Mouse (Mus musculus) ES-Bruce4 (cell line): ENCODE data around the gene Btg3. TPM values are rescaled to one million over a fixed set of nuclear protein-coding genes. Genes with fewer than 3 reads are reported as not detected.
A peak's percentile ranks its signal among the peaks of the same experiment; 100 is the strongest.

Experiments used
- H3K27ac ChIP-seq: 2 replicates; pipeline ENCODE4 v1.5.1; 2012; ENCODE audit warnings: low read length, inconsistent platforms; ENCODE audit not compliant: insufficient read depth
- H3K27me3 ChIP-seq: 2 replicates; pipeline ENCODE4 v1.6.1; 2012; ENCODE audit warnings: mild to moderate bottlenecking, low read length, inconsistent platforms; ENCODE audit not compliant: control insufficient read depth, poor library complexity, insufficient read depth, severe bottlenecking
- H3K36me3 ChIP-seq: 2 replicates; pipeline ENCODE4 v1.6.1; 2012; ENCODE audit warnings: inconsistent platforms, mild to moderate bottlenecking, low read length, moderate library complexity; ENCODE audit not compliant: control insufficient read depth, poor library complexity, insufficient read depth, severe bottlenecking
- H3K4me1 ChIP-seq: one replicate; pipeline ENCODE4 v1.8.1; 2011; ENCODE audit warnings: low read length; ENCODE audit not compliant: control insufficient read depth, insufficient read depth
- H3K4me3 ChIP-seq: 2 replicates; pipeline ENCODE4 v1.5.1; 2011; ENCODE audit warnings: low read depth, mild to moderate bottlenecking, low read length
- H3K9ac ChIP-seq: 2 replicates; pipeline ENCODE4 v1.6.1; 2012; ENCODE audit warnings: low read depth, mild to moderate bottlenecking, inconsistent platforms; ENCODE audit not compliant: poor library complexity, severe bottlenecking
- H3K9me3 ChIP-seq: replicated peaks from 2 replicates; pipeline ENCODE4 v1.6.1; 2012; ENCODE audit warnings: mild to moderate bottlenecking, low read length, inconsistent platforms; ENCODE audit not compliant: control insufficient read depth, poor library complexity, insufficient read depth, severe bottlenecking
- CTCF ChIP-seq: IDR thresholded peaks from one replicate; pipeline ENCODE4 v1.8.1; 2011; ENCODE audit warnings: low read depth, low read length
- EP300 ChIP-seq: IDR thresholded peaks from 2 replicates; pipeline ENCODE4 v1.6.1; 2011; ENCODE audit warnings: low read depth, low read length; ENCODE audit not compliant: insufficient read depth
- POLR2A ChIP-seq: IDR thresholded peaks from one replicate; pipeline ENCODE4 v1.8.1; 2011; ENCODE audit warnings: low read length; ENCODE audit not compliant: insufficient read depth
- polyA plus RNA-seq: library from polyadenylated mRNA; stranded (reverse); fragments of >200 nt; gene quantifications from 2 replicates; pipeline ENCODE4 v1.2.4, GENCODE M21; 2011; ENCODE audit warnings: low read depth; ENCODE audit not compliant: missing spikeins, insufficient read depth, insufficient read length

Gene Btg3
- polyA plus RNA-seq, 1 experiment: 53.3 TPM

GRCm38 (mm10) chr16:78301831-78302677, 74.9 kb downstream of the Btg3 start:
- no peaks in the 10 kb centered on the region for H3K27me3 ChIP-seq
- no peak for TF ChIP-seq EP300
- TF ChIP-seq CTCF: no peak
- no peak for TF ChIP-seq POLR2A

GRCm38 (mm10) chr16:78301183-78301830, 75.7 kb downstream of the Btg3 start, which contains the start of gene Cxadr:
Gene Cxadr, plus strand, starts transcription at chr16:78301489.
- Histone ChIP-seq H3K27me3 (no peaks in the 10 kb centered on the region), H3K4me1 (peaks cover 1% of the 10 kb centered on the region), H3K9ac (peak within 1 kb of the TSS; percentile 83), H3K27ac (peak within 1 kb of the TSS; percentile 57; the same call in 1 of the 2 replicates), H3K9me3 (no peaks in the 10 kb centered on the region), H3K36me3 (no peaks in the 10 kb centered on the region), H3K4me3 (peak within 1 kb of the TSS; percentile 90)
- TF ChIP-seq EP300: no peak
- TF ChIP-seq CTCF: no peak

More at GRCm38 (mm10) chr16:78301831-78302677, 74.9 kb downstream of the Btg3 start:
- Histone ChIP-seq H3K27ac (no peak overlapping the region), H3K4me3 (peak overlapping the region; percentile 90), H3K9me3 (no peaks in the 10 kb centered on the region), H3K36me3 (no peaks in the 10 kb centered on the region), H3K4me1 (peaks cover 1% of the 10 kb centered on the region), H3K9ac (peak overlapping the region; percentile 83)

- Histone ChIP-seq H3K9me3 (no peaks in the 10 kb centered on the region), H3K27ac (no peak overlapping the region), H3K4me1 (no peaks in the 10 kb centered on the region), H3K4me3 (no peak overlapping the region), H3K36me3 (no peaks in the 10 kb centered on the region), H3K27me3 (no peaks in the 10 kb centered on the region), H3K9ac (no peak overlapping the region)
- no peak for TF ChIP-seq EP300
- TF ChIP-seq CTCF: no peak
- no peak for TF ChIP-seq POLR2A
Measured at GRCm38 (mm10) chr16:78296114-78296513, 80.9 kb downstream of the Btg3 start.

- no peaks in the 10 kb centered on the region for H3K4me1 ChIP-seq
- no peaks in the 10 kb centered on the region for H3K9me3 ChIP-seq
- H3K36me3 ChIP-seq: no peaks in the 10 kb centered on the region
- TF ChIP-seq CTCF (no peak), POLR2A (no peak), EP300 (no peak)
- no peak overlapping the region for H3K4me3 ChIP-seq
- H3K27me3 ChIP-seq: no peaks in the 10 kb centered on the region
- H3K27ac ChIP-seq: no peak overlapping the region
- no peak overlapping the region for H3K9ac ChIP-seq
Measured at GRCm38 (mm10) chr16:78295601-78296000, 81.4 kb downstream of the Btg3 start.

GRCm38 (mm10) chr16:78294606-78295275, 82.3 kb downstream of the Btg3 start:
- Histone ChIP-seq H3K36me3 (no peaks in the 10 kb centered on the region), H3K9ac (no peak overlapping the region), H3K9me3 (no peaks in the 10 kb centered on the region), H3K4me3 (no peak overlapping the region), H3K27me3 (no peaks in the 10 kb centered on the region), H3K4me1 (no peaks in the 10 kb centered on the region), H3K27ac (no peak overlapping the region)
- TF ChIP-seq EP300 (no peak), POLR2A (no peak), CTCF (no peak)

- Histone ChIP-seq H3K9me3 (no peaks in the 10 kb centered on the region), H3K27ac (no peak overlapping the region), H3K36me3 (no peaks in the 10 kb centered on the region), H3K27me3 (no peaks in the 10 kb centered on the region), H3K4me3 (no peak overlapping the region), H3K4me1 (no peaks in the 10 kb centered on the region), H3K9ac (no peak overlapping the region)
- TF ChIP-seq POLR2A: no peak
- TF ChIP-seq CTCF: no peak
- no peak for TF ChIP-seq EP300
Measured at GRCm38 (mm10) chr16:78294051-78294450, 82.9 kb downstream of the Btg3 start.
